Mouse (Mus musculus) bone marrow macrophage, adult 2 months (primary cell): ENCODE measurements around the gene Gpx3.

ENCODE experiments used
- CTCF ChIP-seq: IDR thresholded peaks from 2 replicates; pipeline ENCODE4 v1.5.1; 2012; ENCODE audit warnings: low read depth, mild to moderate bottlenecking, low read length, moderate library complexity
- POLR2A ChIP-seq: IDR thresholded peaks from 2 replicates; pipeline ENCODE4 v1.6.1; 2012; ENCODE audit warnings: mild to moderate bottlenecking, low read depth, low read length, borderline replicate concordance

DNA sequence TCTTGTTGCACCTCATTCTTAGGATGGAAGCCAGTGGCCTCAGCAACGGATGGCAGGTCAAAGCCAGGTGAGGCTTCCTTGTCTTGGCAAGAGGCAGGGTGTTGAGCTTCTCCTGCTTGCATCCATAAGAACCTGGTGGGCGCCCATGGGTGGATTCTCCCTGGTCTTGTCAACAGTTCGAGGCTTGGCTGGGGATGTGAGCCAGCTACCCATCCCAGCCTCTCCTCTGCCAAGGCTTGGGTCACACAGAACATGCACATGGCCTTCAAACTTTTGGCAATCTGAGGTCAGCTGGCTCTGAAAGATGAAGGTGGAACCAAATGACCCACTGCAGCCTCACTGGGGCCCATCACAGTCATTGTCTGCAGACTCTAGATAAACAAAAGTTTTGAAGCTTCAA, 8.9 kb downstream of the Gpx3 start:
- TF ChIP-seq POLR2A (no peak), CTCF (no peak)
